Mouse (Mus musculus) hindbrain, embryonic 11.5 days (tissue): Measurements from ENCODE around the gene Rap1gap2. TPM values are rescaled to one million over a fixed set of nuclear protein-coding genes. Genes with fewer than 3 reads are reported as not detected.

ENCODE experiments used
- ATAC-seq: fragments of 200-750 bp; cut with Nextera tagmentation; 2 replicates; pipeline ENCODE4 v1.8.0; 2017; ENCODE audit warnings: mild to moderate bottlenecking, moderate TSS enrichment, moderate library complexity; ENCODE audit not compliant: low FRiP score
- DNase-seq: peaks from one replicate; pipeline ENCODE4 v3.0.0-alpha.2; 2015; ENCODE audit warnings: low spot score
- H3K27ac ChIP-seq: fragments of 300-500 bp; sonication (generic); 2 replicates; pipeline ENCODE4 v1.5.1; 2014; ENCODE audit warnings: mild to moderate bottlenecking, low read depth, low read length
- H3K27me3 ChIP-seq: fragments of 300-500 bp; sonication (generic); 2 replicates; pipeline ENCODE4 v1.6.1; 2014; ENCODE audit warnings: mild to moderate bottlenecking, low read length, moderate library complexity, mixed read lengths; ENCODE audit not compliant: control insufficient read depth, insufficient read depth
- H3K36me3 ChIP-seq: fragments of 300-500 bp; sonication (generic); 2 replicates; pipeline ENCODE4 v1.6.1; 2014; ENCODE audit warnings: mild to moderate bottlenecking, low read length, moderate library complexity, mixed read lengths; ENCODE audit not compliant: control insufficient read depth, insufficient read depth
- H3K4me1 ChIP-seq: fragments of 300-500 bp; sonication (generic); replicated peaks from 2 replicates; pipeline ENCODE4 v1.6.1; 2014; ENCODE audit warnings: low read length, mixed read lengths; ENCODE audit not compliant: control insufficient read depth, insufficient read depth
- H3K4me2 ChIP-seq: fragments of 300-500 bp; sonication (generic); replicated peaks from 2 replicates; pipeline ENCODE4 v1.6.1; 2014; ENCODE audit warnings: mild to moderate bottlenecking, low read depth, low read length
- H3K4me3 ChIP-seq: fragments of 300-500 bp; sonication (generic); 2 replicates; pipeline ENCODE4 v1.5.1; 2014; ENCODE audit warnings: low read depth, low read length
- H3K9ac ChIP-seq: fragments of 300-500 bp; sonication (generic); 2 replicates; pipeline ENCODE4 v1.6.1; 2014; ENCODE audit warnings: low read depth, low read length
- H3K9me3 ChIP-seq: fragments of 300-500 bp; sonication (generic); 2 replicates; pipeline ENCODE4 v1.6.1; 2016; ENCODE audit warnings: low read length; ENCODE audit not compliant: control insufficient read depth
- WGBS: fragments of 180-500 bp; shearing (Covaris S2); extraction: QIAGEN DNeasy Blood & Tissue Kit; methylation state at CpG from one replicate; pipeline ENCODE4 v1.1.7; 2014; 5-methylcytosine and 5-hydroxymethylcytosine counted together
- polyA plus RNA-seq: library from polyadenylated mRNA; unstranded; fragments of >200 nt; fragmentation: Nextera tagmentation; extraction: Ambion mirVana; gene quantifications from 2 replicates; pipeline ENCODE4 v1.2.1, GENCODE M21; 2014

Gene Rap1gap2
- polyA plus RNA-seq, 1 experiment from 2014 or later = 2.7 TPM

GRCm38 (mm10) chr11:74546933-74547694, 63.6 kb downstream of the Rap1gap2 start:
- DNase-seq = peak; percentile 78
- Histone ChIP-seq H3K4me3 (peak overlapping the region; percentile 8), H3K27ac (peak overlapping the region; percentile 67), H3K4me1 (peaks cover 6% of the 10 kb centered on the region; the same call in 1 of the 2 replicates), H3K9ac (no peak overlapping the region), H3K4me2 (peak overlapping the region; percentile 42), H3K27me3 (no peaks in the 10 kb centered on the region), H3K9me3 (no peaks in the 10 kb centered on the region), H3K36me3 (no peaks in the 10 kb centered on the region)
- WGBS = 6% methylated on average over 16 of the region's 16 CpGs
- peak; percentile 77 for ATAC-seq

- DNase-seq (peak; percentile 70), ATAC-seq (no peak)
- H3K27ac ChIP-seq = no peak overlapping the region
- no peaks in the 10 kb centered on the region for H3K36me3 ChIP-seq
- no peaks in the 10 kb centered on the region for H3K27me3 ChIP-seq
- H3K4me3 ChIP-seq = no peak overlapping the region
- no peaks in the 10 kb centered on the region for H3K9me3 ChIP-seq
- H3K9ac ChIP-seq = no peak overlapping the region
- 60% methylated on average over 4 of the region's 4 CpGs for WGBS
- H3K4me1 ChIP-seq = peaks cover 6% of the 10 kb centered on the region; the same call in 1 of the 2 replicates
- H3K4me2 ChIP-seq = no peak overlapping the region
Measured at GRCm38 (mm10) chr11:74546165-74546564, 64.5 kb downstream of the Rap1gap2 start.

- ATAC-seq = no peak
- Histone ChIP-seq H3K4me2 (no peak overlapping the region), H3K9me3 (no peaks in the 10 kb centered on the region)
Measured at GRCm38 (mm10) chr11:74545560-74545959, 65.2 kb downstream of the Rap1gap2 start.

GRCm38 (mm10) chr11:74537352-74537751, 73.4 kb downstream of the Rap1gap2 start:
- Histone ChIP-seq H3K27ac (no peak overlapping the region), H3K36me3 (no peaks in the 10 kb centered on the region), H3K4me1 (no peaks in the 10 kb centered on the region), H3K9me3 (no peaks in the 10 kb centered on the region), H3K4me3 (no peak overlapping the region), H3K27me3 (no peaks in the 10 kb centered on the region), H3K9ac (no peak overlapping the region), H3K4me2 (no peak overlapping the region)
- WGBS = 88% methylated on average over 4 of the region's 4 CpGs
- DNase-seq (no peak), ATAC-seq (no peak)

More at GRCm38 (mm10) chr11:74545560-74545959, 65.2 kb downstream of the Rap1gap2 start:
- no peaks in the 10 kb centered on the region for H3K36me3 ChIP-seq
- DNase-seq = no peak
- WGBS = 94% methylated on average over 2 of the region's 2 CpGs
- peaks cover 6% of the 10 kb centered on the region; the same call in 1 of the 2 replicates for H3K4me1 ChIP-seq
- no peak overlapping the region for H3K27ac ChIP-seq
- H3K27me3 ChIP-seq = no peaks in the 10 kb centered on the region
- no peak overlapping the region for H3K4me3 ChIP-seq
- no peak overlapping the region for H3K9ac ChIP-seq

- H3K27me3 ChIP-seq = no peaks in the 10 kb centered on the region
- WGBS = 34% methylated on average over 14 of the region's 14 CpGs
- H3K4me3 ChIP-seq = no peak overlapping the region
- ATAC-seq (0 out of 2 replicates have a peak, but pooled peaks have one; percentile 47), DNase-seq (peak; percentile 51)
- H3K4me2 ChIP-seq = no peak overlapping the region
- H3K4me1 ChIP-seq = no peaks in the 10 kb centered on the region
- no peaks in the 10 kb centered on the region for H3K9me3 ChIP-seq
- no peaks in the 10 kb centered on the region for H3K36me3 ChIP-seq
- no peak overlapping the region for H3K9ac ChIP-seq
- no peak overlapping the region for H3K27ac ChIP-seq
Measured at GRCm38 (mm10) chr11:74536140-74536842, 74.4 kb downstream of the Rap1gap2 start.

GRCm38 (mm10) chr11:74534380-74534779, 76.3 kb downstream of the Rap1gap2 start:
- ATAC-seq (no peak), DNase-seq (no peak)
- no peak overlapping the region for H3K27ac ChIP-seq
- H3K4me1 ChIP-seq = no peaks in the 10 kb centered on the region
- 88% methylated on average over 7 of the region's 7 CpGs for WGBS
- H3K9ac ChIP-seq = no peak overlapping the region
- H3K4me3 ChIP-seq = no peak overlapping the region
- no peak overlapping the region for H3K4me2 ChIP-seq
- no peaks in the 10 kb centered on the region for H3K9me3 ChIP-seq
- no peaks in the 10 kb centered on the region for H3K36me3 ChIP-seq
- no peaks in the 10 kb centered on the region for H3K27me3 ChIP-seq

GRCm38 (mm10) chr11:74533050-74533449, 77.7 kb downstream of the Rap1gap2 start:
- Histone ChIP-seq H3K9me3 (no peaks in the 10 kb centered on the region), H3K36me3 (no peaks in the 10 kb centered on the region), H3K4me3 (no peak overlapping the region), H3K27me3 (no peaks in the 10 kb centered on the region), H3K4me1 (no peaks in the 10 kb centered on the region), H3K9ac (no peak overlapping the region), H3K27ac (no peak overlapping the region), H3K4me2 (no peak overlapping the region)
- DNase-seq = no peak
- ATAC-seq = no peak
- WGBS = 87% methylated on average over 2 of the region's 2 CpGs

- Histone ChIP-seq H3K9ac (no peak overlapping the region), H3K4me2 (no peak overlapping the region), H3K4me3 (no peak overlapping the region), H3K36me3 (no peaks in the 10 kb centered on the region), H3K4me1 (no peaks in the 10 kb centered on the region), H3K27ac (no peak overlapping the region), H3K27me3 (no peaks in the 10 kb centered on the region), H3K9me3 (no peaks in the 10 kb centered on the region)
- ATAC-seq = no peak
- DNase-seq = no peak
- WGBS = 58% methylated on average over 4 of the region's 4 CpGs
Measured at GRCm38 (mm10) chr11:74532401-74532800, 78.3 kb downstream of the Rap1gap2 start.
